Mouse (Mus musculus): ENCODE measurements around the gene Chst11.

GRCm38 (mm10) chr10:83181831-83182572, 196.7 kb downstream of the Chst11 start:
- no peak for TF ChIP-seq MYOD1 (IDR thresholded peaks at IDR 0.05; ENCODE audit: control insufficient read depth in 1 of 3, insufficient read length in 2 of 3, low read depth in 2 of 3)
- TF ChIP-seq POLR2A (IDR thresholded peaks at IDR 0.05; ENCODE audit: insufficient read length, low read depth), result no peak

All from myocyte (in vitro differentiated cells).